Mouse (Mus musculus): Measurements from ENCODE around the gene Cmtm4.

Gene Cmtm4
- long read RNA-seq, experiment 1, partial matches to known transcripts = 0 of 10 reads
- long read RNA-seq, experiment 1, other reads (novel, unspliced or antisense) = 10 of 10 reads
- long read RNA-seq, experiment 2, full-length matches to known transcripts = 2 of 16 reads
- long read RNA-seq, experiment 2, partial matches to known transcripts = 0 of 16 reads
- long read RNA-seq, experiment 2, other reads (novel, unspliced or antisense) = 14 of 16 reads

DNA sequence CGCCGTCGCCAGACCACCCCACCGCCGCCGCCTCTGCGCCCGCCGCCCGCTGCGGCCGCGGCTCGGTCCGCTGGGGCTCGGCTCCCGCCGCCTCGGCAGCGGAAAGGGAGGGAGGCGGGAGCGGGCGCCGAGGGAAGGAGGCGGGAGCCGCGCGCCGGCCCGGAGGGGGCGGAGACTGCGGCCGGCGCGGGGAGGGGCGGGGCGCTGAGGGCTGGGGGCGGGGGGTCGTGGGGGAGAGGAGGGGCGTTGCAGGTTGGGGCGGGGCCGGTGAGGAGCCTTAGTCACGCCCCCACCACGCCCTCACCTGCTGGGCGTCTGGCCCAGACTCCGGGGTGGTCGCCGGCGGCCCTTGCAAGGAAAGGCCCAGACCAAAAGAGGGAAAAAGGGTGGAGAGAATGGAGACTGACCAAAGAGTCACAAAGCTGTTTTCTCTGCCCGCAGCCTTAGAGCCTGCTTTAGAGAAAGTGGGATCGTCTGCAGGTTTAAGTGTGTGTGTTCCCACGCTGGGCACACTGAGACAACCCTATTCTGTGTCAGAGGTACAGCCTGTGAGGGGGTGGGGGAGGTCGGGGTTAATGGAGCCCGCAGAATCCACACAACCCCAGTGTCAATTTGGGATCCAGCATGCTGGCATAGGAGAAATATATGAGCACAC is at the start of gene Cmtm4:
Cmtm4 (minus strand) TSS at position 105 of the 655 bp plus-strand sequence.
- intact Hi-C loops (cut with DNase I) = loop anchor here (5.0 kb wide), 2 partner anchors 36 to 54 kb away; no protein-coding TSS in a partner anchor

DNA sequence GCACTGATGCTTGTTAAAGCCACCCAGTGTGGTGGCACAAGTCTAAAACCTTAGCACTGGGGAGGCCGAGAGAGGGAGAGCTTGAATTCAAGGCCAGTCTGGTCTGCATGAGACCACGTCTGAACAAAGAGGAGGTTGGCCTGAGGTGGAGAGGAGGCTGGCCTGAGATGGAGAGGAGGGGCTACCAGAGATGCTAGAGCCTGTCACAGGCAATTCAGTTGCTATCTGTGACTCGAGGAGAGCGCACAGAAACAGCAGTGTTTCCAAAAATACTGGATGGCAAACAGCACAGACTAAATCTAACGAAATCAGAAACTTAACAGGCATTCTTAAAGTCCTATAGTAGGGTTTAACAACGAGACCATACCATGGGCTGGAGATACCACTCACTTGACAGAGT is 49.6 kb upstream of the Cmtm4 start:
- intact Hi-C loops (cut with DNase I) = no loop called here

DNA sequence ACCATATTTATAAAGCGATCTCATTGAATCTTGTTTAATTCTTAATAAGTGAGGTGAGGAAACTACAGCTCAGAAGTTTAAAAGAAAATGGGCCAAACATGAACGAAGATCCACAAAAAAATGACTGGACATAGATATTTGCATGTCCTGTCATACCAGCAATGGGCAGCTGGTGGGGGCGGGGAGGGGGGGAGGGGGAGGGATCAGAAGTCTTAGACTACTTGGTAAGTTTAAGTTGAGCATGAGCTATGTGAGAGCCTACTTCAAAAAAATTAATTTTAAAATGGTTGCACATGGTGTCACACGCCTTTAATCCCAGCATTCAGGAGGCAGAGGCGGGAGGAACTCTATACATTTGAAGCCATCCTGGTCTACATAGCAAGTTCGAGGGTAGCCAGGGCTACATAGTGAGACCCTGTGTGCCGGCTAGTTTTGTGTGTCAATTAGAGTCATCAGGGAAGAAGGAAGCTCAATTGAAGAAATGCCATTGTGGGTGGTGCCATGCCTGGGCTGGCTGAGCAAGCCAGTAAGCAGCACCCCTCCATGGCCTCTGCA is 47.6 kb upstream of the Cmtm4 start:
- intact Hi-C loops (cut with DNase I) = loop anchor here (2.0 kb wide), 1 partner anchor 98 kb away; no protein-coding TSS in a partner anchor

- intact Hi-C loops (cut with DNase I) = loop anchor here (2.0 kb wide), 1 partner anchor 98 kb away; no protein-coding TSS in a partner anchor
Measured at GRCm38 (mm10) chr8:104442299-104443124, 46.9 kb upstream of the Cmtm4 start, which contains the start of gene Dync1li2. Dync1li2 (minus strand) TSS chr8:104443047.

DNA sequence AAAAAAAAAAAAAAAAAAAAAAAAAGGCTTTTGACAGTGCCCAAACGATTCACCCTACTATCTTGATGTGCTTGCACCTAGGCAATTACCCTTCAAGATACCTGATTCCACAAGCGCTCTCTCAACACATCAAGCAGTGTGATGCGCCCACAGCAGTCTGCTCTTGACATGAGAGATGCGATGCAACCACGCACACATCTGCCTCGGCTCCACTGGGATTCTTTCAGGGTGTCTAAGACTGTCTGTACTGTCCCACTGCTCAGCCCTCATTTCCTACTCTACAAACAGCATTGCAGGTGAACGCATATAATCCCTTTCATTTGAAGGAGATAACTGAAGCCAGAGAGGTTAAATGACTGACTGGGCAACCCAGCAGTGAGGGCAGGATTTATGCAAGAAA is 46.0 kb upstream of the Cmtm4 start:
- intact Hi-C loops (cut with DNase I) = loop anchor here (2.0 kb wide), 1 partner anchor 97 kb away; no protein-coding TSS in a partner anchor

- intact Hi-C loops (cut with DNase I) = loop anchor here (10.0 kb wide), 1 partner anchor 185 kb away; the partner anchor contains the start of gene Cklf
Measured at GRCm38 (mm10) chr8:104439461-104439860, 43.9 kb upstream of the Cmtm4 start.

DNA sequence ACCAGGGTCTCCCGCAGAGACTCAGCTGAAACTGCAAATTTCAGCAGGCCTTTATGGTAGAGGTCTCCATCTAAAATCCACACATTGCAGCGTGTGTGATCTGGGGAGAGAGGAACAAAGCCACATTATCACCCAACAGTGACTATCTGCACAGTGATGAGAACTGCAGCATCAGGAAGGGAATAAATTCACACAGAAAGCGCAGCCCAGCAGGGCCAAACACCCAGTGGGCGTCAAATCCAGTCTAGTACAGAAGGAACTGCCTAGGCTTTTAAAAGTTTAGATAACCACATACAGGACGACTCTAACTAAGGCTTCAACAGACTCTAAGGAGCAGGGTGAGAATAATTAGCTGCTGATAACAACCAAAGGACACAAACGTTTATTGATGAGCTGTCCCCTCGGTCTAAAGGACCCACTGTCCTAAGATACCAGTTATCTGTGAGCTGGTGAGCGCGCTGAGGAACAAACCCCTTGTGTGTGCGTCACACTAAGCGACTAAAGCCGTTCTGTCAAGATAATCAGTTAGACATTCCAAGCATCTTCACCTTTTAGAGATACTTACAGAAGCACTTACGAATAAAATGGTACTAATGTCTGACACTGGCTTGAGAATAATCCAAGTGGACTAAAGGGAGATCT is 42.0 kb upstream of the Cmtm4 start:
- intact Hi-C loops (cut with DNase I) = loop anchor here (10.0 kb wide), 1 partner anchor 183 kb away; the partner anchor contains the start of gene Cklf

DNA sequence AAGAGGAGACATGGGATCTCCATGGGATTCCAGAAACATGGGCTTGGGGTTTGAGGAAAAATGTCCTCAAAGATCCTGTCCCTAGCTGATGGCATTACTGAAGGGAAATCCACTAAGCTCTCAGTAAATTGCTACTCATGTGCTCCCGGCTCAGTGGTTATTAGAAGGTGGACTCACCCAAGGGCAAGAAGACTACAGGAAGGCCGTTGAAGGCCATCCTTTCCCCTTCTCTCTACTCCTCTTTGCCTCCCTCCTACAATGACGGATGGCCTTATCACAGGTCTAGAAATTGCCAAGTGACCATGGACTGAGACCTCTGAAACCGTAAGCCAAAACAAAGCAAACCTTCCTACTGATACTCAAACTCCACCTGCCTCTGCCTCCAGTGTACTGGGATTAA is 41.0 kb upstream of the Cmtm4 start:
- intact Hi-C loops (cut with DNase I) = loop anchor here (10.0 kb wide), 1 partner anchor 182 kb away; the partner anchor contains the start of gene Cklf

- intact Hi-C loops (cut with DNase I) = loop anchor here (10.0 kb wide), 1 partner anchor 181 kb away; the partner anchor contains the start of gene Cklf
Measured at GRCm38 (mm10) chr8:104436038-104436437, 40.4 kb upstream of the Cmtm4 start.

DNA sequence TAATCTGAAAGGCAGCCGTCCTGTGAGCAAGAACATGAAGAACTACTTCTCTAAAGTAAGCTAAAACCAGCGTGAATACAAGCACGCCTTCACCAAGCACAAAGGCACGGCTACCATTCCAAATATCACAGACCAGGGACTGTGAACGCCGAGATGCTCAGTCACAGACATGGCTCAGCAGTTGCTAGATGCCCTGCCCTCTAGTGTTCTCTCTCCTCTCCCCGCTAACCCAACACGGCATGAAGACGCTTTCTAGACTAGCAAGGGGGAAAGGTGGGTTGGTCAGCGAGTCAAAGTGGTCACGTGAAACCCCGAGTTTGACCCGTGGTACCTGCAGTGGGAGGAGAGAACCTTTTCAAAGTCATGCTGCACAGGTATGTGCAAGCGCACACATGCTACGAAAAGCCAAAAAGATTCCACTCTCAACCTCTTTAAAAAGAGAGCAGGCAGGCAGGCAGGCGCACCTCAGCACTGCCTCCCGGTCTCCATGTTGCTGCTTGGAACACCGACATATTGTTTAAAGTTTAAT is 39.3 kb upstream of the Cmtm4 start:
- intact Hi-C loops (cut with DNase I) = loop anchor here (5.0 to 10.0 kb wide), 2 partner anchors 38 to 180 kb away; partner anchors contain the start of genes Cklf and Cmtm4

GRCm38 (mm10) chr8:104434275-104434674 is 38.7 kb upstream of the Cmtm4 start:
- intact Hi-C loops (cut with DNase I) = loop anchor here (5.0 to 10.0 kb wide), 2 partner anchors 37 to 179 kb away; partner anchors contain the start of genes Cklf and Cmtm4

- intact Hi-C loops (cut with DNase I) = loop anchor here (5.0 to 10.0 kb wide), 2 partner anchors 36 to 179 kb away; partner anchors contain the start of genes Cklf and Cmtm4
Measured at GRCm38 (mm10) chr8:104433191-104433842, 37.7 kb upstream of the Cmtm4 start.

DNA sequence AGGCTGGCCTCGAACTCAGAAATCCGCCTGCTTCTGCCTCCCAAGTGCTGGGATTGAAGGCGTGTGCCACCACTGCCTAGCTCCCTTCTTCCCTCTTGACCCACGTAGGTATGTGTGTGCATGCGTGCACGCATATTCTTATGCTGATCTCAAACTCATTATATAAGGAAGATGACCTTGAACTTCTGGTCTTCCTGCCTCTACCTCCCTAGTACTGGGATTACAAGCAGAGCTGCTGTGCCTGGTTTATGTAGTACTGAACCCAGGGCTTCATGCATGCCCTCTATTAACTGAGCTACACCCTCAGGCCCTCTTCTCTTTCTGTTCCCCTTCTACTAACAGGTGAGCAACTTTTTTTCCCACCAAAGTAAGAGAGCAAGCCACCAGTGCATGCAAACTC is 37.0 kb upstream of the Cmtm4 start:
- intact Hi-C loops (cut with DNase I) = loop anchor here (5.0 to 10.0 kb wide), 2 partner anchors 35 to 178 kb away; partner anchors contain the start of genes Cklf and Cmtm4

GRCm38 (mm10) chr8:104430230-104430629 is 34.6 kb upstream of the Cmtm4 start:
- intact Hi-C loops (cut with DNase I) = loop anchor here (5.0 to 10.0 kb wide), 2 partner anchors 33 to 175 kb away; partner anchors contain the start of genes Cklf and Cmtm4

- intact Hi-C loops (cut with DNase I) = no loop called here
Measured at GRCm38 (mm10) chr8:104427703-104428102, 32.1 kb upstream of the Cmtm4 start.

DNA sequence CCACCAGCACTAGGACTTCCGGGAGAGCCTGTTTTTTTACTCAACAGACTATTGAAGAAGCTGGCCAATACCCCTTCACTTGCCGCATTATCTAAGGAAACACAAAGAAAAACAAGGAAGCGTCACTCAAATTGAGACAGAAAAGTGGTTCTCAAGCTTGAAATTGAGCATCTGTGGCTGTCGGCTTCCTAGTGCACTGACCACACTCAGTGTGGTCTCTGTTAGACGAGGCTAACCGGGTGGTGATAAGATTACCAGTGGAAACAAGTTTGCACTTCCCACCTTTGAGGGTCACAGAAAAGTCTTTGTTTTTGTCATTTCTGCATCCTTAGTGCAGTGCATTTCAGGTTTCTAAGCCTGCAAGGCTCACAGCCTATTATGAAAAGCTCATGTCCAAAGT is 26.7 kb upstream of the Cmtm4 start:
- intact Hi-C loops (cut with DNase I) = no loop called here

DNA sequence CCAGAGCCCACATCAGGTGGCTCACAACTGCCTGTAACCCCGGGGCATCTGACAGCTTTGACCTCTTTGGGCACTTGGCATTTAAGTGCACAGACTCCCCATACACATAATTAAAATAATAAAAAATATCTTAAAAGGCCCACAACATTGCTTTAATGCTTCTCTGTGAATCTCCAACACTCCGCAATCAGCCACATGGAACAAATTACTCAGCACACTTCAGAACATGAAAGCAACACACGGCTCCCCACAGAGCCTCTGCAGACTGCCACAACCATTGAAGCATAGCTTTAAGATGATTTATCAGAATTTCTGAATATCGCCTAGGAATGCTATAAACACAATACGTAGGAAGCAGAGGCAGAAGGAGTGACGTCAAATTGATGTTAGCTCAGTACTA is 20.4 kb upstream of the Cmtm4 start:
- intact Hi-C loops (cut with DNase I) = no loop called here

DNA sequence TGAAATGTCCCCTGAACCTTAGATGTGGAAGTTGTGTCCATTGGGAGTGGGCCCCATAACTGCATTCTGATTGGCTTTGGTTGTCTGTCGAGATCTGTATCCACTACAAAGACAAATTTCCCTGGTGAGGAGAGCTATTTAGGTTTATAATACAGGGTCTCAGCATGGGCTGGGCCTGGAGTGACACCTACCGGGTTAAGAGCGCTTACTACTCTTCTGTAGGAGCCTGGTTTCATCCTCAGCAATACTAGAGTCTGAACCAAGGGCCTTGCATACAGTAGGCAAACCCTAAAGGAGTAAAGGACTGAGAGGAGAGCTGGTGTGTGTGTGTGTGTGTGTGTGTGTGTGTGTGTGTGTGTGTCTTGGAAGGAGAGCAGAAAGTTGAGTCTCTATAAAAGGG is 18.6 kb upstream of the Cmtm4 start:
- intact Hi-C loops (cut with DNase I) = no loop called here

DNA sequence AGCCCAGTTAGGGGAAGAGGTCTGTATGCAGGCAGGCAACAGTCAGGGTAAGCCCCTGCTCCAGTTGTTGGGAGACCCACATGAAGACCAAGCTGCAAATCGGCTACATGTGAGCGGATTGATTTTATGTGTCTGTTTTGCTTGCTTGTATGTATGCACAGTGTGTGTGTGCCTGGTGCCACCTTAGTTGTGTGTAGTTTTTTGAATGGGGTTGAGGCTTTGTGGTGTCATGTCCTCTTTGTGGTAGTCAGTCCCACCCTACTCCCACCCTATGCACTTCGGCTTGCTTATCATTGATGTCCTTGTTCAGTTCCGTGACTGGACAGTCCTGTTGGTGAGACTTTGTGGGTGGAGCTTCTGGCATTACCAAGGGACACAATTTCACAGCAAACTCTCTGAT is 18.2 kb upstream of the Cmtm4 start:
- intact Hi-C loops (cut with DNase I) = no loop called here
